Mouse (Mus musculus): Measurements from ENCODE around the gene Otop3. TPM values are rescaled to one million over a fixed set of nuclear protein-coding genes. Genes with fewer than 3 reads are reported as not detected.

The Otop3 gene
- polyA plus RNA-seq, 1 experiment from 2014 or later: 0.37 TPM

DNA sequence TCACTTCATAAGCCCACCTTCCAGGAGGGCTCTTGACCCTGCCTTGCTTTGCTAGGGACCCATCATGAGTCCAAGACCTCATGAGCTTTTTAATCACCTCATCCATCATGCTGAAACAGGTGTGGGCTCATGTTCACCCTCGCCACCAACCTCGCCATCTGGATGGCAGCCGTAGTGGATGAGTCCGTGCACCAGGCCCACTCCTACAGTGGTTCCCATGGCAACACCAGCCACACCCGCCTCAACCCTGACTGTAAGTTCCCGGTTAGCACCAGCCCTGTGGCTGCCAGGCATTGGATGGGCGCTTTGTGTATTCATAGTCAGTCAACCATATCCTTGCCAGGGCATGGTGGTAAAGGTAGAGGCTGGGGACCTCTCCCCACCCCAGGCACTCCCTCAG, 7.8 kb upstream of the Otop3 start:
- peaks cover 29% of the 10 kb centered on the region for H3K27me3 ChIP-seq (ENCODE audit: control insufficient read depth, insufficient read depth, low read length)

GRCm38 (mm10) chr11:115329339-115329738, 5.2 kb upstream of the Otop3 start:
- H3K4me3 ChIP-seq (ENCODE audit: low read depth, low read length): no peak overlapping the region
- H3K27me3 ChIP-seq (ENCODE audit: control insufficient read depth, insufficient read depth, low read length): peaks cover 8% of the 10 kb centered on the region
- DNase-seq (ENCODE audit: low spot score) (no peak), ATAC-seq (ENCODE audit: insufficient read depth, low FRiP score, low TSS enrichment) (no peak)
- H3K36me3 ChIP-seq (ENCODE audit: control insufficient read depth, insufficient read depth, low read length): no peaks in the 10 kb centered on the region
- no peak overlapping the region for H3K9ac ChIP-seq (ENCODE audit: low read length)
- no peak overlapping the region for H3K4me2 ChIP-seq (ENCODE audit: low read depth)
- no peaks in the 10 kb centered on the region for H3K9me3 ChIP-seq (ENCODE audit: control insufficient read depth, low read length)
- WGBS: 78% methylated on average over 15 of the region's 15 CpGs
- 0 out of 2 replicates have a peak, but pooled peaks cover under 1% of the 10 kb centered on the region for H3K4me1 ChIP-seq (ENCODE audit: control insufficient read depth, insufficient read depth, low read length)
- H3K27ac ChIP-seq (ENCODE audit: low read depth, low read length): no peak overlapping the region

More for the DNA sequence above, 7.8 kb upstream of the Otop3 start:
- H3K9ac ChIP-seq (ENCODE audit: low read length): no peak overlapping the region
- no peak overlapping the region for H3K4me3 ChIP-seq (ENCODE audit: low read depth, low read length)
- H3K36me3 ChIP-seq (ENCODE audit: control insufficient read depth, insufficient read depth, low read length): no peaks in the 10 kb centered on the region
- no peaks in the 10 kb centered on the region for H3K9me3 ChIP-seq (ENCODE audit: control insufficient read depth, low read length)
- H3K4me1 ChIP-seq (ENCODE audit: control insufficient read depth, insufficient read depth, low read length): 0 out of 2 replicates have a peak, but pooled peaks cover 2% of the 10 kb centered on the region
- H3K4me2 ChIP-seq (ENCODE audit: low read depth): no peak overlapping the region
- 67% methylated on average over 7 of the region's 7 CpGs for WGBS
- DNase-seq (ENCODE audit: low spot score) (no peak), ATAC-seq (ENCODE audit: insufficient read depth, low FRiP score, low TSS enrichment) (no peak)
- no peak overlapping the region for H3K27ac ChIP-seq (ENCODE audit: low read depth, low read length)

- H3K9ac ChIP-seq (ENCODE audit: low read length): no peak overlapping the region
- no peak for DNase-seq (ENCODE audit: low spot score)
- 0 out of 2 replicates have a peak, but pooled peaks cover 6% of the 10 kb centered on the region for H3K4me1 ChIP-seq (ENCODE audit: control insufficient read depth, insufficient read depth, low read length)
- no peak overlapping the region for H3K27ac ChIP-seq (ENCODE audit: low read depth, low read length)
- WGBS: 66% methylated on average over 12 of the region's 12 CpGs
- H3K4me2 ChIP-seq (ENCODE audit: low read depth): no peak overlapping the region
- peaks cover 25% of the 10 kb centered on the region for H3K27me3 ChIP-seq (ENCODE audit: control insufficient read depth, insufficient read depth, low read length)
- no peak overlapping the region for H3K4me3 ChIP-seq (ENCODE audit: low read depth, low read length)
- no peaks in the 10 kb centered on the region for H3K36me3 ChIP-seq (ENCODE audit: control insufficient read depth, insufficient read depth, low read length)
- no peak for ATAC-seq (ENCODE audit: insufficient read depth, low FRiP score, low TSS enrichment)
- H3K9me3 ChIP-seq (ENCODE audit: control insufficient read depth, low read length): no peaks in the 10 kb centered on the region
Measured at GRCm38 (mm10) chr11:115335223-115335622, 692 bp downstream of the Otop3 start.

DNA sequence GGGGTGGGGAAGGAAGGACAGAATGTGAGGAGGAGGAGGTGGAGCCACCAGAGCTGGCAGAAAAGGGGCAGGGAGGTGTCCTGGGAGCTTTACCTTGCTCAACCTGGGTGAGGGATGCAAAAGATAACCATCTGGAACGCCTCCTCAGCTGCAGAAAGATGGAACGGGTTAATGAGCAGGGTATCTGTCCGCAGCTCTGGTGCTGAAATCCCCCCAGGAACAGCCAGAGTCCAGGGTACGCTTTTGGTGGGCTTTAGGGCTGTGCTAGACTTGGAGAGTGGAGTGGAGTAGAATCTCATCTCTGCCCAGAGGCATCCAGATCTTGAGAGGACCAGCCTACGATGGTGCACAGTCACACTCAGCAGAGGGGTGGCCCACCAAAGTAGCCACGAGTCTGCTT, 1.6 kb downstream of the Otop3 start:
- no peak overlapping the region for H3K9ac ChIP-seq (ENCODE audit: low read length)
- H3K27me3 ChIP-seq (ENCODE audit: control insufficient read depth, insufficient read depth, low read length): peaks cover 25% of the 10 kb centered on the region
- ATAC-seq (ENCODE audit: insufficient read depth, low FRiP score, low TSS enrichment) (no peak), DNase-seq (ENCODE audit: low spot score) (no peak)
- WGBS: 24% methylated on average over 6 of the region's 6 CpGs
- H3K27ac ChIP-seq (ENCODE audit: low read depth, low read length): no peak overlapping the region
- no peaks in the 10 kb centered on the region for H3K36me3 ChIP-seq (ENCODE audit: control insufficient read depth, insufficient read depth, low read length)
- no peaks in the 10 kb centered on the region for H3K9me3 ChIP-seq (ENCODE audit: control insufficient read depth, low read length)
- 0 out of 2 replicates have a peak, but pooled peaks cover 6% of the 10 kb centered on the region for H3K4me1 ChIP-seq (ENCODE audit: control insufficient read depth, insufficient read depth, low read length)
- no peak overlapping the region for H3K4me2 ChIP-seq (ENCODE audit: low read depth)
- no peak overlapping the region for H3K4me3 ChIP-seq (ENCODE audit: low read depth, low read length)

DNA sequence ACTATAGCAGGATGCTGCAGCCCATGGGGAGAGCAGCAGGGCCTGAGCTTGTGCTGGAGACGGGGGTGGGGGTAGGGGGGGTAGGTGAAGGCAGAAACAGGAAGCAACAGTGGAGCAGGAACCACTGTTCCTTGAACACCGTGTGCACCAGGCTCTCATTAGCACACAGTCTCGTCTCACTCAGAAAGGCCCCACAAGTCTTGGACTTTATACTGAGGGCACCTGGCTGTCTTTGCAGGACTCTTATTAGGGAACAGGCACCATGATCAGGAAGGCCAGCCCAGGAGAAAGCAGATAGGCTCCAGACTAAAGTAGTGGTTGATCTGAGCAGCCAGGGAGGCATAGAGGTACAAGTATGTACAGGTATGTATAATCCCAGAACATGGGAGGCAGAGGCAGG, 2.8 kb downstream of the Otop3 start:
- Histone ChIP-seq H3K9me3 (ENCODE audit: control insufficient read depth, low read length) (no peaks in the 10 kb centered on the region), H3K27ac (ENCODE audit: low read depth, low read length) (no peak overlapping the region), H3K4me2 (ENCODE audit: low read depth) (no peak overlapping the region), H3K4me1 (ENCODE audit: control insufficient read depth, insufficient read depth, low read length) (0 out of 2 replicates have a peak, but pooled peaks cover 6% of the 10 kb centered on the region), H3K9ac (ENCODE audit: low read length) (no peak overlapping the region), H3K27me3 (ENCODE audit: control insufficient read depth, insufficient read depth, low read length) (peaks cover 25% of the 10 kb centered on the region), H3K36me3 (ENCODE audit: control insufficient read depth, insufficient read depth, low read length) (no peaks in the 10 kb centered on the region), H3K4me3 (ENCODE audit: low read depth, low read length) (no peak overlapping the region)
- ATAC-seq (ENCODE audit: insufficient read depth, low FRiP score, low TSS enrichment) (no peak), DNase-seq (ENCODE audit: low spot score) (no peak)
- 67% methylated on average over 3 of the region's 3 CpGs for WGBS

GRCm38 (mm10) chr11:115337826-115338225, 3.3 kb downstream of the Otop3 start:
- H3K36me3 ChIP-seq (ENCODE audit: control insufficient read depth, insufficient read depth, low read length): no peaks in the 10 kb centered on the region
- H3K4me3 ChIP-seq (ENCODE audit: low read depth, low read length): no peak overlapping the region
- peaks cover 25% of the 10 kb centered on the region for H3K27me3 ChIP-seq (ENCODE audit: control insufficient read depth, insufficient read depth, low read length)
- H3K4me1 ChIP-seq (ENCODE audit: control insufficient read depth, insufficient read depth, low read length): 0 out of 2 replicates have a peak, but pooled peaks cover 6% of the 10 kb centered on the region
- no peaks in the 10 kb centered on the region for H3K9me3 ChIP-seq (ENCODE audit: control insufficient read depth, low read length)
- H3K4me2 ChIP-seq (ENCODE audit: low read depth): no peak overlapping the region
- no peak for ATAC-seq (ENCODE audit: insufficient read depth, low FRiP score, low TSS enrichment)
- 86% methylated on average over 1 of the region's 1 CpGs for WGBS
- no peak overlapping the region for H3K27ac ChIP-seq (ENCODE audit: low read depth, low read length)
- no peak for DNase-seq (ENCODE audit: low spot score)
- no peak overlapping the region for H3K9ac ChIP-seq (ENCODE audit: low read length)

GRCm38 (mm10) chr11:115341246-115341645, 6.7 kb downstream of the Otop3 start:
- Histone ChIP-seq H3K4me2 (ENCODE audit: low read depth) (no peak overlapping the region), H3K36me3 (ENCODE audit: control insufficient read depth, insufficient read depth, low read length) (no peaks in the 10 kb centered on the region), H3K27me3 (ENCODE audit: control insufficient read depth, insufficient read depth, low read length) (peaks cover 3% of the 10 kb centered on the region; the same call in 1 of the 2 replicates), H3K27ac (ENCODE audit: low read depth, low read length) (no peak overlapping the region), H3K4me3 (ENCODE audit: low read depth, low read length) (no peak overlapping the region), H3K4me1 (ENCODE audit: control insufficient read depth, insufficient read depth, low read length) (no peaks in the 10 kb centered on the region), H3K9me3 (ENCODE audit: control insufficient read depth, low read length) (no peaks in the 10 kb centered on the region), H3K9ac (ENCODE audit: low read length) (no peak overlapping the region)
- WGBS: 67% methylated on average over 2 of the region's 2 CpGs
- ATAC-seq (ENCODE audit: insufficient read depth, low FRiP score, low TSS enrichment): no peak
- DNase-seq (ENCODE audit: low spot score): no peak

DNA sequence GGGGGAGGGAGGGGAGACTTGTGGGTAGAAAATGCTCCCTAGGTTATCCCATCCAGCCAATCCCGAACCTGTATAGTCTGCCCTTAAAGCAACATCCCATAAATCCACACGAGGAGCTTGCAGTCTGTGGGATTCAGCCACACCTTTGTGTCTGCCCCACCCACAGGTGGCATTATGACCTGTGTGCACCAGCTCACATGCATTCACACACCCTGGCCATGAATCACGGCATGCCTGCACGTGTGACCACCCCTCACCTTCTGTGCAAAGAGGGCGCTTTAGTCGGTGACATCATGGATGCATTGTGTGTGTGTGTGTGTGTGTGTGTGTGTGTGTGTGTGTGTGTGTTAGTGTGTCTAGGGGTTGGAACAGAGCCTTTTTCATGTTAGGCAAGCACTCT, 7.3 kb downstream of the Otop3 start:
- Histone ChIP-seq H3K9me3 (ENCODE audit: control insufficient read depth, low read length) (no peaks in the 10 kb centered on the region), H3K4me1 (ENCODE audit: control insufficient read depth, insufficient read depth, low read length) (no peaks in the 10 kb centered on the region), H3K36me3 (ENCODE audit: control insufficient read depth, insufficient read depth, low read length) (no peaks in the 10 kb centered on the region), H3K27me3 (ENCODE audit: control insufficient read depth, insufficient read depth, low read length) (no peaks in the 10 kb centered on the region), H3K4me2 (ENCODE audit: low read depth) (no peak overlapping the region), H3K9ac (ENCODE audit: low read length) (no peak overlapping the region), H3K4me3 (ENCODE audit: low read depth, low read length) (no peak overlapping the region), H3K27ac (ENCODE audit: low read depth, low read length) (no peak overlapping the region)
- 70% methylated on average over 6 of the region's 6 CpGs for WGBS
- DNase-seq (ENCODE audit: low spot score) (no peak), ATAC-seq (ENCODE audit: insufficient read depth, low FRiP score, low TSS enrichment) (no peak)

- no peak for DNase-seq (ENCODE audit: low spot score)
- Histone ChIP-seq H3K27me3 (ENCODE audit: control insufficient read depth, insufficient read depth, low read length) (no peaks in the 10 kb centered on the region), H3K4me3 (ENCODE audit: low read depth, low read length) (no peak overlapping the region), H3K36me3 (ENCODE audit: control insufficient read depth, insufficient read depth, low read length) (no peaks in the 10 kb centered on the region), H3K4me1 (ENCODE audit: control insufficient read depth, insufficient read depth, low read length) (no peaks in the 10 kb centered on the region), H3K4me2 (ENCODE audit: low read depth) (no peak overlapping the region), H3K9me3 (ENCODE audit: control insufficient read depth, low read length) (no peaks in the 10 kb centered on the region), H3K27ac (ENCODE audit: low read depth, low read length) (no peak overlapping the region), H3K9ac (ENCODE audit: low read length) (no peak overlapping the region)
- WGBS: 9% methylated on average over 12 of the region's 12 CpGs
- no peak for ATAC-seq (ENCODE audit: insufficient read depth, low FRiP score, low TSS enrichment)
Measured at GRCm38 (mm10) chr11:115344967-115345366, 10.4 kb downstream of the Otop3 start.
